Comparison of ENCODE assay signal across 23 mouse cellular contexts in genomic region chr1:55158821-55159220, GRCm38 (mm10).
"Had no signal": no experiment of that assay in that cellular context is flagged by ENCODE, and none has a peak within 500 bp of the region (broad histone marks: within the 10 kb centered on the region; RNA-seq: fewer than 3 reads in every experiment).

No protein-coding gene starts in this region.

- H3K4me3 ChIP-seq: intestine, embryonic 15.5 days; layer of hippocampus, adult 2 months; limb, embryonic 10.5 days; limb, embryonic 13.5 days; liver, embryonic 12.5 days; liver, embryonic 15.5 days; lung, embryonic 15.5 days; megakaryocyte, embryonic 14.5 days; midbrain, embryonic 10.5 days; midbrain, embryonic 13.5 days; myocyte; neural tube, embryonic 13.5 days had no signal

- H3K4me1 ChIP-seq: intestine, embryonic 15.5 days; limb, embryonic 10.5 days; limb, embryonic 13.5 days; liver, embryonic 15.5 days; lung, embryonic 15.5 days; midbrain, embryonic 10.5 days; midbrain, embryonic 13.5 days; neural tube, embryonic 13.5 days had no signal

- H3K9me3 ChIP-seq: intestine, embryonic 15.5 days; limb, embryonic 10.5 days; limb, embryonic 13.5 days; liver, embryonic 12.5 days; liver, embryonic 15.5 days; lung, embryonic 15.5 days; midbrain, embryonic 10.5 days; midbrain, embryonic 13.5 days; neural tube, embryonic 13.5 days had no signal

- H3K4me2 ChIP-seq: intestine, embryonic 15.5 days; limb, embryonic 13.5 days; liver, embryonic 12.5 days; liver, embryonic 15.5 days; lung, embryonic 15.5 days; midbrain, embryonic 13.5 days; neural tube, embryonic 13.5 days had no signal

- H3K9ac ChIP-seq: intestine, embryonic 15.5 days; limb, embryonic 13.5 days; liver, embryonic 12.5 days; liver, embryonic 15.5 days; lung, embryonic 15.5 days; midbrain, embryonic 13.5 days; neural tube, embryonic 13.5 days had no signal

- H3K27ac ChIP-seq: intestine, embryonic 15.5 days; limb, embryonic 10.5 days; limb, embryonic 13.5 days; liver, embryonic 12.5 days; liver, embryonic 15.5 days; lung, embryonic 15.5 days; midbrain, embryonic 10.5 days; midbrain, embryonic 13.5 days; neural tube, embryonic 13.5 days; stomach, postnatal 0 days had no signal

- H3K27me3 ChIP-seq: intestine, embryonic 15.5 days; limb, embryonic 13.5 days; liver, embryonic 12.5 days; liver, embryonic 15.5 days; lung, embryonic 15.5 days; megakaryocyte, embryonic 14.5 days; midbrain, embryonic 13.5 days; neural tube, embryonic 13.5 days had no signal

- ATAC-seq: intestine, embryonic 15.5 days; liver, embryonic 12.5 days; midbrain, embryonic 13.5 days; midbrain, embryonic 16.5 days had no signal

- DNase-seq: kidney, adult 18-20 months; kidney, adult 9 months; kidney, postnatal 14 days; liver; lung, adult 18-20 months; lung, postnatal 10 days; lung, postnatal 36 days; retina, postnatal 1 day; thymus, postnatal 36 days had no signal
